Mouse (Mus musculus) heart, embryonic 12.5 days (tissue): ENCODE data around the gene Rpap3. TPM values are rescaled to one million over a fixed set of nuclear protein-coding genes. Genes with fewer than 3 reads are reported as not detected.

Experiments used
- ATAC-seq: fragments of 200-750 bp; cut with Nextera tagmentation; 2 replicates; pipeline ENCODE4 v1.8.0; 2017; ENCODE audit warnings: moderate TSS enrichment, moderate library complexity; ENCODE audit not compliant: insufficient number of reproducible peaks, low FRiP score
- H3K27ac ChIP-seq: fragments of 300-500 bp; sonication (generic); 2 replicates; pipeline ENCODE4 v1.5.1; 2016; ENCODE audit warnings: mild to moderate bottlenecking, moderate library complexity; ENCODE audit not compliant: poor library complexity, severe bottlenecking
- H3K27me3 ChIP-seq: fragments of 300-500 bp; sonication (generic); replicated peaks from 2 replicates; pipeline ENCODE4 v1.6.1; 2016; ENCODE audit warnings: mild to moderate bottlenecking, moderate library complexity
- H3K36me3 ChIP-seq: fragments of 300-500 bp; sonication (generic); 2 replicates; pipeline ENCODE4 v1.6.1; 2016; ENCODE audit warnings: mild to moderate bottlenecking, moderate library complexity
- H3K4me1 ChIP-seq: fragments of 300-500 bp; sonication (generic); replicated peaks from 2 replicates; pipeline ENCODE4 v1.6.1; 2016; ENCODE audit warnings: mild to moderate bottlenecking
- H3K4me2 ChIP-seq: fragments of 300-500 bp; sonication (generic); 2 replicates; pipeline ENCODE4 v1.6.1; 2016; ENCODE audit warnings: mild to moderate bottlenecking, moderate library complexity
- H3K4me3 ChIP-seq: fragments of 300-500 bp; sonication (generic); 2 replicates; pipeline ENCODE4 v1.5.1; 2016; ENCODE audit warnings: mild to moderate bottlenecking
- H3K9ac ChIP-seq: fragments of 300-500 bp; sonication (generic); 2 replicates; pipeline ENCODE4 v1.6.1; 2016; ENCODE audit warnings: mild to moderate bottlenecking, moderate library complexity
- H3K9me3 ChIP-seq: fragments of 300-500 bp; sonication (generic); replicated peaks from 2 replicates; pipeline ENCODE4 v1.6.1; 2016; ENCODE audit warnings: mild to moderate bottlenecking, moderate library complexity
- WGBS: fragments of 180-500 bp; shearing (Covaris S2); methylation state at CpG from one replicate; pipeline ENCODE4 v1.1.7; 2016; 5-methylcytosine and 5-hydroxymethylcytosine counted together
- polyA plus RNA-seq: library from polyadenylated mRNA; unstranded; fragments of >200 nt; fragmentation: Nextera tagmentation; extraction: Ambion mirVana; gene quantifications from 2 replicates; pipeline ENCODE4 v1.2.1, GENCODE M21; 2016

The Rpap3 gene
- 21.5 and 23.7 TPM in 2 replicates for polyA plus RNA-seq

DNA sequence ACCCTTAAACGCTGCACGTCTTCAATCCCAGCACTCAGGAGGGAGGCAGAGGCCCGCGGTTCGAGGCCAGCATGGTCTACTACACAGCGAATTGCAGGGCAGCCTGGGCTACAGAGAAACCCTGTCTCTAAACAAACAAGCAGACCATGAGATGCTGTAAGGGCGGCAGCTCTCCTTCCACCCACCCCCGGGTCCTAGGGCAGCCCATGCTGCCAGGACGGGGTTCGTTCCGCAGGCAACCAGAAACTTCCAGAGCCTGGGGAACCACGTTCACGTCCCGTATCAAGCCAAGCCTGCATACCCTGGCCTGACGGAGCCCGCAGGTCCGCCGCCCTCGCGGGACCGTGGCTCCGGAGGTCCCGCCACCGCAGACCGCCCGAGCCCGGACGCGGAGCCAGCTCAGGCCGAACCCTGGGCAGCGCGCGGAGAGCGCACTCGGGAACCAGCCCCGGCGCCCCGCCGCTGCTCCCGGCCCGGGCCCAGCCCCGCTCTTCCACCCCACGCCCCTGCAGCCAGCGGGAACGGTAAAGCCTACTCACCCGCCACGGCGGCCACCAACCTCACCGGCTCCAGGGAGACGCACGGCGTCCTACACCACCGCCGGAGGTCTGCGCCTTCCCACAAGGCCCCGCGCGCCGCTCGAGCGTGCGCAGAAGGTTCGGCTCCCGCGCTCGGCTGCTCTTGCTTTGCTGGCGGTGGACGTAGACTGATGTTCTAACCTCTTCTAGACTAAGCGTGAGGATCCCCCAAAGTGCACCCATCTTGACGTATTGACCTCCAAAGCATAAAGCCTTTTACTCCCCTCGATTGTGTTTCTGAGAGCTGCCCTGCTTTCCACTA, at the start of gene Rpap3:
TSS of gene Rpap3 (minus strand) at position 615 of the 840 bp plus-strand sequence.
- Histone ChIP-seq H3K27ac (peak within 1 kb of the TSS; percentile 19; the same call in 1 of the 2 replicates), H3K4me2 (peak within 1 kb of the TSS; percentile 89), H3K36me3 (peaks cover 25% of the 10 kb centered on the region), H3K27me3 (no peaks in the 10 kb centered on the region), H3K9me3 (no peaks in the 10 kb centered on the region), H3K4me3 (peak within 1 kb of the TSS; percentile 95), H3K9ac (peak within 1 kb of the TSS; percentile 98), H3K4me1 (peaks cover 13% of the 10 kb centered on the region)
- ATAC-seq, result peak; percentile 89
- under 1% methylated on average over 71 of the region's 71 CpGs for WGBS

DNA sequence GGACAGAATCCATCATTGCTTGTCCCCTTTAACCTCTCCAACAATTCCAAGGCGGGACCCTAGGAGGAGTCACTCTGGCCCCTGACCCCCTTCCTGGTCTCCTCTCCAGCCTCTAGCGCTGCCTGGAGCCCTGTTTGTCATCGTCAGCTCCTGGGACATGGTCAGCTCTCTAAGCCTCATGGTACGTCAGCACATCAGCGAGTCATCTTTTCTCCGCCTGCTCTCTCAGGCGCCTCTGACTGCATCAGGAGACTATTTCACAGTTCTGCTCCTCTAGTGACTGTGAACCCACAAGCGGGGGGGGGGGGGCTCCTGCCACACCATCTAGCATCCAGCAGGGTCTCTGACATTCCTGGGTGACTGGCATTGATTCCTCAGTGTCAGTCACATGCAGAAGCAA, 49.7 kb upstream of the Rpap3 start:
- Histone ChIP-seq H3K27ac (no peak overlapping the region), H3K4me3 (no peak overlapping the region), H3K9ac (0 out of 2 replicates have a peak overlapping the region, but pooled peaks have one; percentile 29), H3K4me2 (no peak overlapping the region), H3K27me3 (peaks cover 7% of the 10 kb centered on the region; the same call in 1 of the 2 replicates), H3K9me3 (no peaks in the 10 kb centered on the region), H3K4me1 (peaks cover 46% of the 10 kb centered on the region), H3K36me3 (peaks cover 46% of the 10 kb centered on the region)
- 32% methylated on average over 8 of the region's 8 CpGs for WGBS
- no peak for ATAC-seq

DNA sequence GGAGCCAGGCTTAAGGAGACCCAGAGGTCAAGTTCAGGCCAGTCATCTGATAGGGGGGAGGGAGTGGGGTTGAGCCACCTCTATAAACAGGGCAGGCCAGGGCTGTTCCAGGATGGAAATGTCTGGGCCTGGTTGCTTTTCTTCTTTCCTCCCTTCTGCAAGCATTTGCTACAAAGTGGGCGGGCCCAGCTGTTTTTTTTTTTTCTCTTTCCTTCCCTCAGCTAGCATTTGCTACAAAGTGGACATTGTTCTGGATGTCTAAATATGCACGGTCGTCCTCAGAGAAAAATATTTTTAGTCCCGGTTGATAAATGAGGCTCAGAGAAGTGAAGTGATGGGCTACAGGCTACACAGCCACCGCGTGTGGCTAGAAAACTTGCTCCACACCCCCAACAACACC, 48.9 kb upstream of the Rpap3 start:
- H3K4me3 ChIP-seq, result no peak overlapping the region
- H3K9ac ChIP-seq, result no peak overlapping the region
- H3K4me2 ChIP-seq, result no peak overlapping the region
- H3K27me3 ChIP-seq, result peaks cover 7% of the 10 kb centered on the region; the same call in 1 of the 2 replicates
- peaks cover 39% of the 10 kb centered on the region for H3K36me3 ChIP-seq
- ATAC-seq, result no peak
- no peaks in the 10 kb centered on the region for H3K9me3 ChIP-seq
- peak overlapping the region; percentile 29; the same call in 1 of the 2 replicates for H3K27ac ChIP-seq
- WGBS, result 30% methylated on average over 6 of the region's 6 CpGs
- peaks cover 54% of the 10 kb centered on the region for H3K4me1 ChIP-seq

DNA sequence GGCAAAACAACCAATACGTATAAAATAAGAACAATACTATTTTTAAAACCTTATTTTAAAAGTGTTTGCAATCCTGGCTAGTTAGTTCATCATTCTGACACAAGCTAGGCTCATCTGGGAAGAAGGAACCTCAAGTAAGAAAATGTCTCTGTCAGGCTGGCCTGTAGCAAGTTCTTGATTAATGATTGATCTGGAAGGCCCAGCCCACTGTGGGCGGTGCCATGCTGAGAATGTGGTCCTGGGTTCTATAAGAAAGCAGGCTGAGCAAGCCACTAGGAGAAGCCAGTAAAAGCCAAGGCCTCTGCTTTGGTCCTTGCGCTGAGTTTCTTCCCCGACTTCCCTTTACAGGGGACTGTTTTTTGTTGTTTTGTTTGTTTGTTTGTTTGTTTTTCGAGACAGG, 46.9 kb upstream of the Rpap3 start:
- Histone ChIP-seq H3K9me3 (no peaks in the 10 kb centered on the region), H3K4me1 (peaks cover 71% of the 10 kb centered on the region), H3K9ac (no peak overlapping the region), H3K27ac (no peak overlapping the region), H3K4me3 (no peak overlapping the region), H3K36me3 (peaks cover 33% of the 10 kb centered on the region), H3K4me2 (no peak overlapping the region), H3K27me3 (peaks cover 5% of the 10 kb centered on the region; the same call in 1 of the 2 replicates)
- WGBS, result 91% methylated on average over 5 of the region's 5 CpGs
- ATAC-seq, result no peak

DNA sequence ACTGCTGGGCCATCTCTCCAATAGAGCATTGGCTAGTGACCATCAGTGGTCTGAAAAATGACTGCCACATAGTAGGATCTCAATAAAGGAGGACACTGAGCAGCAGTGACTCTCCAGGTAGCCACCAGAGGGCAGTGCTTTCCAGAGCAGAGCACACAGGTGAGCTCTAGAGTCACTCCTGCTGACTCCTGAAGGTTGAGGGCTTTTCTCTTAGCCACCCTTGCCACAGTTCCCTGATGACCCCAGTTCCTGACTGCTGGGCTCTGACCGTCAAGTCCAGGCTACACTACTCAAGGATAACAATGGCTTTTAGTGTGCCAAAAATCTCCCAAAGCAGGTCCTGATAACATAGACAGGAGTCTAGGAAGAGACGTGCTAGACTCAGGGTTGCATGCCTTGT, 46.1 kb upstream of the Rpap3 start:
- Histone ChIP-seq H3K4me2 (no peak overlapping the region), H3K27ac (no peak overlapping the region), H3K4me3 (no peak overlapping the region), H3K36me3 (peaks cover 38% of the 10 kb centered on the region), H3K4me1 (peaks cover 77% of the 10 kb centered on the region), H3K9me3 (no peaks in the 10 kb centered on the region), H3K27me3 (no peaks in the 10 kb centered on the region; the same call in 1 of the 2 replicates), H3K9ac (no peak overlapping the region)
- ATAC-seq, result no peak
- WGBS, result 36% methylated on average over 2 of the region's 2 CpGs

DNA sequence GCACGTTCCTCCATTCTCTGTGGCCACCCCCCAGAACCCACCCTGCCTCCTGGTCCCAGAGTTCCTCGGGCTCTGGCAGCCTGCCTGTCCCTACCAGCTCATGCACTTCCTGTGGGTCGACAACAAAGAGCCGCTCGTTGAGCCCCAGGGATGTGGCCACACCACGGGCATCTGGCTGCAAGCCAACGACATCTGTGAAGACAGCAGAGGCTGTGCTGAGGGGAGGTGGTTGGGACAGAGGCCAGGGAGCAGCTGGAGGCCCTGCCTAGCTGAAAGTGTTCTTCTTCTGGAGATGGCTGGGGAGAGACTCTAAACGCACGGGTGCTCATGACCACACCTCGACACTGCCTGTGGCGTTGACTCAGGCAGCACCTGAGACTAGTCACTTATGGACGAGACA, 45.1 kb upstream of the Rpap3 start:
- peaks cover 36% of the 10 kb centered on the region for H3K36me3 ChIP-seq
- peak overlapping the region; percentile 25; the same call in 1 of the 2 replicates for H3K4me2 ChIP-seq
- WGBS, result 13% methylated on average over 12 of the region's 12 CpGs
- H3K27me3 ChIP-seq, result no peaks in the 10 kb centered on the region
- peaks cover 74% of the 10 kb centered on the region for H3K4me1 ChIP-seq
- H3K9me3 ChIP-seq, result no peaks in the 10 kb centered on the region
- peak; percentile 78 for ATAC-seq
- peak overlapping the region; percentile 77 for H3K27ac ChIP-seq
- no peak overlapping the region for H3K4me3 ChIP-seq
- H3K9ac ChIP-seq, result peak overlapping the region; percentile 23

DNA sequence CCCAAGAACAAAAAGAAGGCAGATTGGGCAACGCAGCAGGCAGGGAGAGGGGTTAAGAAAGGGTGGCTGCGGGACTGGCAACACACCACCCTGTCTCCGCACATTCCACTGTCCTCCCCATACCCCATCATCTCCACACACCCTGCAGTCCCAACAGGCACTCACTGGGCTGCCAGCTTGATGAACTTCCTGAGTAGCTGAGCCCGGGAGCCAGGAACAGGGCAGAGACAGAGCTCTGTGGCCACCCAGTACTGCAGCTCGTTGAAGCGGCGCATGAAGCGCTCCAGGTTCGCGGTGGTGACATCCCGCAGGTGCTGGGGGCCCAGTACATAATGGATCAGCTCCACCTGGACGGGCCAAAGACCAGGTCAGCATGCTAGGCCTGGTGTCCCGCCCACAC, 44.2 kb upstream of the Rpap3 start:
- Histone ChIP-seq H3K36me3 (peaks cover 42% of the 10 kb centered on the region), H3K4me1 (peaks cover 74% of the 10 kb centered on the region), H3K4me3 (no peak overlapping the region), H3K27me3 (no peaks in the 10 kb centered on the region), H3K27ac (peak overlapping the region; percentile 77), H3K9me3 (no peaks in the 10 kb centered on the region), H3K9ac (0 out of 2 replicates have a peak overlapping the region, but pooled peaks have one; percentile 23), H3K4me2 (no peak overlapping the region; the same call in 1 of the 2 replicates)
- no peak for ATAC-seq
- 83% methylated on average over 13 of the region's 13 CpGs for WGBS

DNA sequence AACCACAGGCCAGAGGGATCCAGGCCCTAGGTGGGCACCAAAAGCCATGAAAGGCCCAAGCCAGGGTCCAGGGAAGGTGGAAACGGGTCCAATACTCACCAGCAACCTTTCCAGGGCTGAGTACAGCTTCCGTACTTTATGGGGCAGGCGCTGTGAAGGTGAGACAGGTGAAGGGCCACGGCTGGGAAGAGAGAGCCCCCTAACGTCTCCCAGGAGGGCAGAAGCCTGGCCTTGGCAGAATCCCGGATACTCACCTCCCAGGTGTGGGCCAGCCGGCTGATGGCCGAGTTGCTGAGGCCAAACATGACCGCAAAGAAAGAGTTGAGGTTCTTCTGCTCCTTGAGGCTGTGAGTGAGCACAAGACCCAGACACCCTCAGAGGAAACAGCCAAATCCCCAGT, 43.8 kb upstream of the Rpap3 start:
- H3K4me2 ChIP-seq, result no peak overlapping the region
- peaks cover 42% of the 10 kb centered on the region for H3K36me3 ChIP-seq
- no peak overlapping the region for H3K4me3 ChIP-seq
- H3K27ac ChIP-seq, result no peak overlapping the region
- H3K4me1 ChIP-seq, result peaks cover 73% of the 10 kb centered on the region
- H3K27me3 ChIP-seq, result no peaks in the 10 kb centered on the region
- no peaks in the 10 kb centered on the region for H3K9me3 ChIP-seq
- ATAC-seq, result no peak
- 92% methylated on average over 9 of the region's 9 CpGs for WGBS
- no peak overlapping the region for H3K9ac ChIP-seq

DNA sequence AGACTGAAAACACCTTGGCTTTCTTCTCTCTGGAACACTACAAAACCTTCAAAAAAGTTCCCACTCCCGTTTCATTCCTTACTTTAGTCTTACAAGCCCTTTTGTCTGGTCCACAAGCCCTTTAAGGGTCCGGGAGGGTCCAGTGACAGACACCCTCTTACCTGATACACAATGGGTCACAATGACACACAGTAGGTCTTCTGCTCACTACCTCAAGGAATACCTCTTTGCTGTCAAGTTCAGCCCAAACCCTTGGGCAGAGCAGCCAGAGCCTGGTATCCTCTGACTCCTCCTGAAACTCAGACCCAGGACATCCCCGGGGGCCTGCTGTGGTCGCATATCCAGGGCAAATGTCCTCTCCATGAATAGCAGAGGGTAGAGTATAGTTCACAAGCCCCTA, 43.3 kb upstream of the Rpap3 start:
- H3K4me2 ChIP-seq, result no peak overlapping the region
- H3K4me1 ChIP-seq, result peaks cover 73% of the 10 kb centered on the region
- H3K27ac ChIP-seq, result 0 out of 2 replicates have a peak overlapping the region, but pooled peaks have one; percentile 60
- peaks cover 40% of the 10 kb centered on the region for H3K36me3 ChIP-seq
- no peaks in the 10 kb centered on the region for H3K9me3 ChIP-seq
- H3K4me3 ChIP-seq, result no peak overlapping the region
- peak overlapping the region; percentile 11; the same call in 1 of the 2 replicates for H3K9ac ChIP-seq
- WGBS, result 89% methylated on average over 4 of the region's 4 CpGs
- H3K27me3 ChIP-seq, result no peaks in the 10 kb centered on the region
- ATAC-seq, result no peak

DNA sequence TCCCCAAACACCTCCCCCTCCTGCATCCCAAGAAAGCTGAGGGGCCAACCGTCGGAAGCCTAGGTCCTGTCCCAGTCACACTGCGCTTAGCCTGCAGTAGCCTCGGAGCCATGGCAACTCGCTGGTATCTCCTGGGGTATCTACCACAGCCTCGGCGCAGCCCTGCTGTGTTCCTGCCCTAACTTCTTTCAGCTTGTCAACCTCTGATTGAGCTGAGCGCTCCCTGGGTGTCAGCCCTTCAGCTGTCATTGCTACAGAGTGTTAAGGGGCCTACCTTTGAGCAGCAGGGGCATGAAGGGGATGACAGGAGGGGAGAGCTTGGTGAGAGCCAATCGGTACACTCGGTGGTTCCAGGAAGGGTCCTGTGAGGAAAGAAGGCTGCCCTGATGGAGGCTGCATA, 42.7 kb upstream of the Rpap3 start:
- H3K4me1 ChIP-seq, result peaks cover 73% of the 10 kb centered on the region
- no peaks in the 10 kb centered on the region for H3K9me3 ChIP-seq
- peak overlapping the region; percentile 11; the same call in 1 of the 2 replicates for H3K9ac ChIP-seq
- H3K27ac ChIP-seq, result peak overlapping the region; percentile 60
- peaks cover 40% of the 10 kb centered on the region for H3K36me3 ChIP-seq
- H3K4me3 ChIP-seq, result no peak overlapping the region
- peak; percentile 19; the same call in 1 of the 2 replicates for ATAC-seq
- no peaks in the 10 kb centered on the region for H3K27me3 ChIP-seq
- WGBS, result 22% methylated on average over 10 of the region's 10 CpGs
- H3K4me2 ChIP-seq, result peak overlapping the region; percentile 41

DNA sequence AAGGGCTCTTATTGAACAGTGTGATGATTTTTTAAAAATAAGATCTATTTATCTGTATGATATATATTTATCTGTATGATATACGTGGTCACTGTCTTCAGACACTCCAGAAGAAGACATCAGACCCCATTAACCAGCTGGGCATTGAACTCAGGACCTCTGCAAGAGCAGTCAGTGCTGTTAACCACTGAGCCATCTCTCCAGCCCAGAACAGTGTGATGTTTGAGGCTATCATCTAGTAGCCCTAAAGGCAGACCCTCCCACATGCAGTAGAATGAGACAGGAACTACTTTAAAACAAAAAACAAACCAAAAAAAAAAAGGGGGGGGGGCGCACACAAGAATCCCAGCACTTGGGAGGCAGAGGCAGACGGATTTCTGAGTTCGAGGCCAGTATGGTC, 41.9 kb upstream of the Rpap3 start:
- Histone ChIP-seq H3K36me3 (peaks cover 36% of the 10 kb centered on the region), H3K27me3 (no peaks in the 10 kb centered on the region), H3K9me3 (no peaks in the 10 kb centered on the region), H3K27ac (no peak overlapping the region), H3K4me2 (no peak overlapping the region), H3K4me1 (peaks cover 81% of the 10 kb centered on the region), H3K9ac (no peak overlapping the region), H3K4me3 (no peak overlapping the region)
- 85% methylated on average over 4 of the region's 4 CpGs for WGBS
- ATAC-seq, result no peak
